Mouse (Mus musculus) 3134 (cell line): ENCODE data around the gene Gmfb.

Experiments used
- DNase-seq: peaks from one replicate; pipeline ENCODE4 v3.0.0-alpha.2; 2011; ENCODE audit warnings: low spot score; ENCODE audit not compliant: insufficient read length; ENCODE audit errors: extremely low read depth

The Gmfb gene

DNA sequence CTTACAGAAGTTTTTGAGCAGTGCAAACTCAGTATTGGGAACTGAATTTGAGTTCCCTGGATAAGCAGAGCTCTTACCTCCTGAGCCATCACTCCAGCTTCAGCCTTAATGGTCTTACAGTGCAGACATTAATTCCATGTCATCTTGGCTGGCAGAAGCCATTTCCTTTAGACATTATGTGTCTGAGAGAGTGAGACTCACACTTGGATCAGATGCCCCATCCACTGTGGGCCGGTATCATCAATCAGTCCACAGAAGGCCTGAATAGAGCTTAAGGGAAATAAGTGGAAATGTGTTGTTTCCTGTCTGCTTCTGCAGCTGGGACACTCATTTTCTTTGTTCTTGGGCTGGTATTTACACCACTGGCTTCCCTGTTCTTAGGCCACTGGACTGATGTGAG lies 18.3 kb downstream of the Gmfb start:
- DNase-seq: no peak

DNA sequence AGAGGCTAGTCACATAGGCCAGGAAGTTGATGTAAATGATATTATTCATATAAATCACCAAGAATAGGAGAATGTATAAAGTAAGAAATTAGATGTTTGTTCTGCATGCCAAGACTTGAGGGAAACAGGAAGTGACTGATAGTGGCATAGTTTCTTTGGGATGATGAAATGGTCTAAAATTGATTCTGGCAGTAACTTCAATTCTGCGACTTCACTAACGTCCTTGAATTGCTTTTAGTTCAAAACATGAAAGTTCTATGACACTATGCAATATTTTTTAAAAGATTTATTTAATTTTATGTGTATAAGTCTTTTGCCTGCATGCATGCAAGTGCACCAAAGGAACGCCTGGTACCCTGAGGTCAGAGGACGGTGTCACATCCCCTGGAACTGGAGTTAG lies 18.8 kb downstream of the Gmfb start:
- DNase-seq: no peak

DNA sequence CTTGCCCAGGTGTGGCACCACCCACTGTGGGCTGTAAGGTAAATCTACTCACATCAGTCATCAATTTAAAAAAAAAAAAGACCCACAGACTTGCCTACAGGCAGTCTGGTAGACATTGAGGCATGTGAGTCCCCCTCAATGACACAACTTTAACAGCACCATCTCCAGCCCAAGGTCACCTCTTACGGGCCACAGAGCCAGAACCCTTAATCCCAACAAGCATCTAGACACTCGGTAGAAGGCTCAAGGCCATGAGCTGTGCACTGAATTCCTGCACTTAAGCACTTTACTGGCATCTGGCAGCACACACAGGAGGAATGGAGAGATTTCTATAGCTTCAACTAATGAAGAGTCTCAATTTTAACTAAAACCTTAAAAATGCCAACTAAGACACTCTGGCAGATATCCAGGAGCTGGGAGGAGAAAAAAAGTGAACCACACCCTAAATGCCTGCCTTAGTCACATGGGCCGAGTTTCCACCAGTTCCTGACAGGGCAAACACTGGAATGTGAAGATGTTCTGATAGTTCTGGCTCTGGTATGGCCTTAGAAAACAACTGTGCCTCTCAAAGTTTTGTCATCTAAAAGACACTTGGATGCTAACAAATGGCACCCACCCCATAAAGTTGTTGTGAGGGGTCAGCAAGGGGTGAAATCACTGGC lies 21.2 kb downstream of the Gmfb start:
- peak; percentile 57 for DNase-seq

DNA sequence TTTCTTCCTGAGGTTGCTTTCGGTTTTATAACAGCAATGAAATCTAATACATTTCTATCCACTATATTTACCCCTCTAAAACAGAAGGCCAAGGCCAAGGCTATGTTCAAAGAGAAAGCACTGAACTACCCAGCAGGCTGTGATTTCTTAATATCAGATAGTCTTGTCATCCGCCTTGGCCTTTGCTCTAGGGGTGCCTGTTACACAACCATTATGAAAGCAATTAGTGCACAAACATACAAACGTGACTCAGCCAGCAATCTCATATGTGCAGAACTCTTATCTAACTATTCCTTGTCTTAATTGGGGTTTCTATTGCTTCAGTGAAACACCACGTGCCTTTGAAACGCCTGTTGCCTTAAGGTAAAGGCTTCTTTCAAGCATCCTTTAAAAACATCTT lies 27.9 kb downstream of the Gmfb start:
- DNase-seq: no peak

DNA sequence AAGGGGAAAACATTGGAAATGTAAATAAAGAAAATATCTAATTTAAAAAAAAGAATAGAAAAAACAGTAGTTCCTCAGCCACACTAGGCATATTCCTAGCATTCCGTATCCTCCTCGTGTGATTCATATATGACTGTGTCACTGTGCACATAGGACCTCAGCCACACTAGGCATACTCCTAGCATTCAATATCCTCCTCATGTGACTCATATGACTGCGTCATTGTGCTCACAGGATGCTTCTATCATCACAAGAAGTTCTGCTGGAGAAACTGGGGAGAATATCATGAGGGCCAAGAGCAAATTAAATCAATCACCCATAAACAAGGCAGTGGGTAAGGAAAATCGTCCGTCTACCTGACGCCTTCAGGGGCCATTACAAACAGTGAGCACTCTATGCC lies 31.3 kb downstream of the Gmfb start:
- DNase-seq: no peak

DNA sequence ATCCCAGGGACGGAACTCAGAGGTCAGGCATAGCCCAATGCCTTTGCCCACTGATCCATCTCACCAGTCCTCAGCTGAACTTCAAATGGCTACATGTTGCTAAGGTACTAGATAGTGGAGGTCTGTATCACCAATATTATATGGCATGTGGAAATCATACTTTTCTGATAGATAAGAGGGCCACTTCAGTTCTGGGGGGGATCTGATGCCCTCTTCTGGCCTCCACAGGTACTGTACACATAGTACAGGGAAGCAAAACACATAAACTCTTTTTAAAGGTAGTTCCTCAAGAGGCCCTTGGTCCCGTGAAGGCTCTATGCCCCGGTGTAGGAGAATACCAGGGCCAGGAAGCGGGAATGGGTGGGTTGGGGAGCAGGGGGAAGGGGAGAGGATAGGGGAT lies 31.7 kb downstream of the Gmfb start:
- DNase-seq: no peak

DNA sequence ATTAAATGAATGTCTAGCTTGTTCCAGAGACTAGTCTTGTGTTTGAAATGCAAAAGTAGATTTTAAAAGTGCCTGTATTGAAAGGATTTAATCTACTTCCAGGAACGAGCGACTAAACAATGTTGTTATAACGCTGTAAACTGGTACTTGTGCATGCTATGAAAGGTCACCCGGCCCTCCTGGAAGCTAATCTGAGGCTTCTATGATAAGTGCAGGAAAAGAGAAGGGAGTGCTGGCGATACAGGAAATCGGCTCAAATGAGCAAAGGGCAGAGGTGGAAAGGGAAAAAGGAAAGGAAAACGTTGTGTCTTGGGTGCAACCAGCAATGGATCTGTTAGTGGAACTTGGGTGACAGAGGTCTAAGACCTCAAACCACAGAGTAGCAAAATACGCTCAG lies 33.5 kb downstream of the Gmfb start:
- DNase-seq: no peak

DNA sequence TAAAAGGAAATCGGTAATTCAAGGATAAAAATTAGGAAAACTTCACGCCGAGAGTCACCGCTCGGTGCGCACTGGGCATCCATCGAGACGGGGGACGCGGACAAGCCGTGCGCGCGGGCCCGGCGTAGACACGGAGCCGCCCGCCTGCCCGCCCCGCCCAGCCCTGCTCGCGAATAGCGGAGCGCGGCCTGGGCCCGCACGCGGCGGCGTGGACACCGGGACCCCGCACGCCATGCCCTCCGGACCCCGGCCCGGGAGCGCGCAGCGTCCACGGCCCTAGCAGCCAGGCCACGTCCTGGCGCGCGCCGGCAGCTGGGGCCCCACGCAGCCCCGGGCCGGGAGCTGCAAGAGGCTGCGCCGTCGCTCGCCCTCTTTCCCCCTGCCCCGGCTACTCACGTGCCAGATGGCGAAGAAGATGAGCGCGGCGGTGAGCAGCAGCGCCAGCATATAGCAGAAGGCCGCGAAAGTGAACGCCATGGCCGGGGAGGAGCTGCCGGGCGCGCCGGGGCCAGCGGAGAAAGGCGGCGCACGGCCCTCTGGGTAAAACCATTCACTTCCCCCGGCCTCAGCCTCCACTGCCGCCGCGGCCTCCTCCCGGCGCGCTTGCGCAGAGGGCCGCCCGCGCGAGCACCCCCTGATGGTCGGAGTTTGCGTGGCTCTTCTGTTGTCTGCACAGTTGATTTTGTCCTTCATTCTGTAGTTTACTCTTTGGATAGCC lies 34.1 kb downstream of the Gmfb start, which contains the start of gene Cnih1:
Gene Cnih1 (minus strand): TSS at position 625 of the 718 bp plus-strand sequence.
- peak; percentile 91 for DNase-seq

DNA sequence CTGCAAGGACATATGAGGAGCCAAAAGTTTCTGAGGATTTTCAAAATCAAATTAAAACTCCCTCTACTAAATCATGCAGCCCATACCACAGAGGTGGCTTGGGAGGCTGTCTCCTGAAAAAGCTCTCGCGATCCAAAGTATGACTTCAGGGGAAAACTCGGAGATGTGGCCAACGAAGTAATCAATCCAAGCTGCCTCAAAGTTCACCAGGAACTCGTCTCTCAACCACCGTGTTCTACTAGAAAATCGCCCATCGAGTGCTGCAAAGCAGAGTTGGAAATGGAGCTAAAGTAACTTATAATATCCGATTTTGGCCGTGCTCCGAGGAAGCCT lies 34.6 kb downstream of the Gmfb start:
- DNase-seq: no peak

DNA sequence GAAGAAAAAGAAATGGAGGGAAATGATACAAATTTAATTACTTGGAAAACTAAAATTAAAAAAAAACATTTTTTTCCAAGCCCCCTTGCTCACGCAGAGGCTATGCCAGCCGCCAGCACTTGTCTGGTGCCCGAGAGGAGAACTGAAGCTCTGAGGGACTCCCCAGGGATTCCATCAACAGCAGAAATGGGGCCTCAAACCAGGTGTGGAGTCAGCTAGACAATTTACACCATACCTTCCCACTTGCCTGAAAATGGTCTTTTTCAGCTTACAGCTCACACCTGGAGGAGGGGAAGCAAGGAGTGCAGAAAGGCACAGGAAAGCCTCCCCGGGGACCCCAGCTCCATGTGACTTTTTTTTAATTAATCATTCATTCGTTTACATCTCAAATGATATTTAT lies 36.8 kb downstream of the Gmfb start:
- no peak for DNase-seq

DNA sequence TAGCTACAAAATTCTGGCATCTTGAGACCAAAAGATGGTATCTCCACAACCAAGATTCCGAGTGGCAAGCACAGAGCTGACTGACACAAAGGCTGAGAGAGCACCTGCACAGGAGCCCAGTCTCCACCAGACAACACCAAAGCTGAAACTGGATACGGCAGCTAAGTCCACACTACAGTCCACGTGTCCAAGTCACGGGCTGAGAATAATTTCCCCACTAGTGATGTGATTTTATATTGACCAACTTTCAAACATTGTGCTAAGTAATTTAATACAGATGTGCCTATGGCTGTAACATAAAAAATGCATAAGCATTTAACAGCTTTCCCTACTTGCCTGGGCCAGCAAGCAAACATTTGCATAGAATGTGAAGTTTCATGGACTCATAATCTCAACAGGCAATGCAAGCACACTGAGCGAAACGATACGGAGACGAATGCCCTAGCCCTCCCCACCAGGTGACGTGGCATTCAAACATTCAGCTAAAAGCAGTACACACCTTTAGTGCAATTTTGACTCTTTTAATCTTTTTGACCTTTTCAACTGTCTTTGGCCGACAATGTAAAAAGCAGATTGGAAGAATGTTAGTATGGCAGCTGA lies 38.6 kb downstream of the Gmfb start:
- no peak for DNase-seq

DNA sequence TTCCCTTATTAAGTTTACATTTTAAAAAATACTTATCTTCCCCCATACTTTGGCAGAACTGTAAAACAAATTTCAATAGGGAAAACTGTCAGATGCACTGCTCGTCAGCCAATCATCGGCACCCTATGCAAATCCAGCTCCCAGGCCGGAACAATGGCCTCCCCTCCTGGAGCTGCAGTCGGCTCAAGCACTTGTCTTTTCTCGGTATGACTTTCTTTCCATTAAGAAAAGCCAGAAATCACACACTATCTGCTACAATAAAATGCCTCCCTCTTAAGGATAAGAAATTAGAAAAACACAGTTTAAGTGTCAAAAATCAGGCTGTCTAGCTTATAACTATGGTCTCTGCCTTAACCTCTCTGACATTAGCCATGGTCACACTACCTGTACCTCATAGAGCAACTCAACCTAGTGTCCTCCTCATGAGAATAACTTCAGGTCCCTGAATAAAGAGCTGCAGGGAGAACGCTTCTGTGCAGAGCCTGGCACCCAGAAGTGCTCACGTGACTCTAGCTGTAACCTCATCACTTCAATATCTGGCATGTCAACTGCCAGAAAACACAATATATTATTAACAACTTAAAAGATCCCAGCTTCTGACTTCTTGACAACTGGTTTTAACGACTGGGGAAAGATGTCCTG lies 39.7 kb downstream of the Gmfb start:
- no peak for DNase-seq

DNA sequence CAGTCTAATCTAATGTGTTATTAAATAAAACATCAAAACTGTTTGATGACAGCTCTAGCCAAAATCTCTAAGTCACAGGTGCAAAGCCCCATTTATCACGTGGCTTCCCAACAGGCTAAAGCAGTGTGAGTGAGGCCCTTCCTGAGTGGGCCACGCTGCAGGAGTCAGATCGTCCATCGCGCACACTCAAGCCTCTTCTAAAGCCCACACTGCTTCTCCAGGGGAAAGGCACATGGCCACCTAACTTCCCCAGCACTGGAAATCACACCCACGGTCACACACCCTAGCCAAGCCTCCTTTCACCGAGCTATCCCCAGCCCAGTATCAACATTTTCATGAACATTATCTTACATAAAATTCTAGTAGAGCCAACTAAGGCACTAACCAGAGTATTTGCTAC lies 41.0 kb downstream of the Gmfb start:
- DNase-seq: no peak

DNA sequence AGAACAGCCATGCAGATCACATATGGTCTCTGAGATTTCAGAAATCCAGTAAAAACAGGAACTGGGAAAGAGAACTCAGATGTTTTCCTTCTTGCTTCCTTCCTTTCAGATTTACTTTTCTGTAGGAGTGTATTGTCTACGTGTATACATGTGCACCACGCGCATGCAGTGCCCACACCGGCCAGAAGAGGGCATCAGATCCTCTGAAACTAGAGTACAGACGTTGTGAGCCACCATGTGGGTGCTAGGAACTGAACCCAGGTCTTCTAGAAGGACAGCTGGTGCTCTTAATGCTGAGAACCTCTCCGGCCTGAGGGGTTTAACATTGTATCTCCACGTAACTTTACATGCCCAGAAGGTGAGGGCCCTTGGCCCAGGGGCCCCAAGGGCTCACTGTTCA lies 42.8 kb downstream of the Gmfb start:
- DNase-seq: no peak

DNA sequence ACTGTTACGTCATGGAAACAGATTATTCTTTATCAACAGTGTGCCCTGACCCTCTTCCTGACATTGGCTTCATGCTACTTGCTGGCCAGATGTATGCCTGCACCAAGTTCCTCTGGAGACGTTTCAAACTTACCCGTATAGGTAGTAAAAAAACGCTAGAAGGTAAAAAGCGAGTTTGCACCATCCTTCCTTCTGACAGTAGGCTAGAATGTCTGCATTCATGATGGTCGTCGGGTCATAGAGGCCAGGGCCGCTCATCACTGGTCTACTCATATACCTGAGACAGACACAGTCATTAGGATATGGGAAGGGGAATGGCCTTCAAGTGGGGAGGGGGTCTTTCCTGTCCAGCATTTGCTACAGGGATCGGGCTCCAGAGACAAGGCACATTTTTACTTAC lies 43.3 kb downstream of the Gmfb start:
- no peak for DNase-seq

DNA sequence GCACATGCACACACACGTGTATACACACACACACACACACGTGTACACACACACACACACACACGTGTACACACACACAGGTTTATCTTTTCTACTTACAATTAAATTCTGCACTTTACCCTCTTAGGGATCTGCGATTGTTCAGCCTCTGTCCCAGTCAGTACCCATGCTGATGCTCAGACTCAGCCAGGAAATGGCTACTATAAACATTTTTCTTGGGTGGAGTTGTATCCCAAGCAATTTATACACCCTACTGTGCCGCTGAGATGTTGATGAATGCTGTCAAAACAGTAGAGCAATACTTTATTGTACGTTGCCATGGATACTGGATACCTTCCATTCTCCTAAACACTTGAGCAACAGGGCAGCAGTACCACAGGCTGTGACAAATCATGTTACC lies 52.0 kb downstream of the Gmfb start:
- DNase-seq: no peak

DNA sequence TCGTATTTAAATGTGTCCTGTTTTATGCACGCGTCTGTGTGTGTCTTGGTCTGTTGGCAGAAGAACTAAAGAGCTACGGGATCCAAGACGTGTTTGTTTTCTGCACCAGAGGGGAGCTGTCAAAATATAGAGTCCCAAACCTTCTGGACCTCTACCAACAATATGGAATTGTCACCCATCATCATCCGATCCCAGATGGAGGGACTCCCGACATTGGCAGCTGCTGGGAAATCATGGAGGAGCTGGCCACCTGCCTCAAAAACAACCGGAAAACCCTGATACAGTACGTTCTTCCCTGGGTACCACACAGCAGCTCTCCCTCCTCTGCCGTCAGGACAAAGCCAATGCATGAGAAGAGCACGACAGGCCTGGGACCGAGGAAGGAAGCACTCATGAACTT lies 54.9 kb downstream of the Gmfb start:
- no peak for DNase-seq

DNA sequence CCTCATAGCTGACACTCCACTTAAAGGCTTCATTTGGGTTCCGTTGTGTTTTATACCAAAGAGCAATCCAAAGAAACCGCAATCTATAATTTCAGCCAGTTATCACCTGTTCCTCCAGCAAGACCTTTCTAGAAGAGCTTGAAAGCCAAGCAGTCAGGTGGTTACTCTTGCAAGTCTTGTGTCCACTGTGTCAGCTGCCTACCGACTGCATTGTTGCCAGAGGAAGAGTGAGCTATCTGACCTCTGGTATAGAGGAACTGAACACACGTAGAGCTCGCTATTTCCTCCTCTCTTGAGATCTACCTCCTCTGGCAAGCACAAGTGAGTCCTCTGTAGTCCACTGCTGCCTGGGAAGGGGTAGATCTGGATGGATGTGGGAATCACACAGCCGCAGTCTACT lies 60.9 kb downstream of the Gmfb start:
- DNase-seq: no peak

DNA sequence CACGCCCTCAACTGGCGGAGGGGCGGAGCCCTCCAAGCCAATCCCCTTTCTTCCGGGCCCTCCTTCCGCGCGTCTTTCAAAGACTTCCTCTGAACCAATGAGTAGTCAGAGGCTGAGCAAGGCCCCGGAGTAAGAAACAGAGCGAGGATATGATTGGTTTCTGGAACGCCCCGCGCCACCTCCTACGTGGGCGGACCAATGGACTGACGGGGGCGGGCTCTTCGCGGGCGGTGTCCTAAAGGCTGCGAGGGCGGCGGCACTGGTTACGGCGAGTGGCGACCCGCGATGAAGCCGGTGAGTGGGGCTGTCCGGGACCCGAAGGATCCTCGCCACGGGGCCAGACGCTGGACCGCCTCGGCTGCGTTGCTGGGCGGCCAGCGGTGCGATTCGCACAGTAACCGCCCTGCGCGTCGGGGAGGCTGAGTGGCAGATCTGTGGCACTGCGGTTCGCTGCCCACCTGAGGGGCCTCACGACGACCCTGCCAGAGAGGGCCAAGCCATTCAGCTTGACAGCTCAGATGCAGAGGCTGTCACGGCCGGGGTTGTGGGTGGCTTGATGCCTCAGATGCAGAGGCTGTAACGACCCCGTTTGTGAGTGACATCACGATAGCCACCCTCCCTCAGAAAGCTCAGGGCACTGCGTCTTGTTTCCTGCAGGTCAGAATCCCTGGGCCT lies 61.5 kb downstream of the Gmfb start, which contains the start of gene Cdkn3:
Gene Cdkn3 (plus strand): TSS at position 187 of the 675 bp plus-strand sequence.
- DNase-seq: peak; percentile 99

DNA sequence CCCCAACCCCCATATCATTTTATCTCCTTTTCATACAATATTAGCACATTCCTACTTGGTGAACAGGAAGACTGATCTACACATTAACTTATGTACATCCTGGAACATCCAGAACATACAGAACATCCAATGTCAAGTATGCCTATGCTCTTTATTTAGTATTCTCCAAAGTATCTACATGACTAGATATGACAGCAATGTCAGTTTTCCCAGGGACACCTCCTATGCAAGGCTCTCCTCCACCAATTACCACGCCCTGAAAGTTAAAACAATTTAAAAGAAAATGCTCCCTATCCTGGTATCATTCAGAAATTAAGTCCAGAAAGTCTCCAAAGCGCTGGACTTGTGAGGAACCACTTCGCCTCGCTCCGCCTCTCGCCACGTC lies 62.1 kb downstream of the Gmfb start:
- no peak for DNase-seq
